Mouse (Mus musculus): Measurements from ENCODE around the gene Anxa4. TPM values are rescaled to one million over a fixed set of nuclear protein-coding genes. Genes with fewer than 3 reads are reported as not detected.
A peak's percentile ranks its signal among the peaks of the same experiment; 100 is the strongest.

Anxa4 gene
- polyA plus RNA-seq, 1 experiment from 2014 or later, result 27.9 TPM

DNA sequence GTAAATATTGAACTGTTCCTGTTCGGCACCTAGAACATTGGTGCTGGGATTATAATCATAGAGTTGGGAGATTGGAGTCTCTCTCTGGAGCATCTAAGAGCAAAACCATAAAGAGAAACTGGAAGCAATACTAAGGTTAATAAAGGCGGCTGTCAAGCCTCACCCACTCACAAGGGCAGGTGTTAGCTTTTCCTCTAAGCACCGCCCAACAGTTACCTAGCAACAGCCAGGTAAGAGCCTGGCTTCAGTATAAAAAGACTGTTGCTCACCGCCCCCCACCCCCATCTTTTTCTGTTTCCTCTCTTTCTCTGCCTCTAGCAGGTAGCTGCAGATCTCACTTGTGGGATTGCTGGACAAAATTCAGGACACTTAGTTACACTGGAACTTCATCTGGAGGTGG lies 4.1 kb upstream of the Anxa4 start:
- H3K36me3 ChIP-seq, result no peaks in the 10 kb centered on the region
- no peak overlapping the region for H3K4me3 ChIP-seq
- H3K4me2 ChIP-seq, result no peak overlapping the region
- peaks cover 16% of the 10 kb centered on the region for H3K4me1 ChIP-seq
- H3K9ac ChIP-seq, result no peak overlapping the region
- H3K9me3 ChIP-seq (replicated peaks), result no peaks in the 10 kb centered on the region
- H3K27ac ChIP-seq, result no peak overlapping the region
- WGBS (ENCODE audit: insufficient replicate concordance), result 44% methylated on average over 4 of the region's 4 CpGs
- H3K27me3 ChIP-seq (replicated peaks), result peaks cover 64% of the 10 kb centered on the region
- ATAC-seq, result no peak

DNA sequence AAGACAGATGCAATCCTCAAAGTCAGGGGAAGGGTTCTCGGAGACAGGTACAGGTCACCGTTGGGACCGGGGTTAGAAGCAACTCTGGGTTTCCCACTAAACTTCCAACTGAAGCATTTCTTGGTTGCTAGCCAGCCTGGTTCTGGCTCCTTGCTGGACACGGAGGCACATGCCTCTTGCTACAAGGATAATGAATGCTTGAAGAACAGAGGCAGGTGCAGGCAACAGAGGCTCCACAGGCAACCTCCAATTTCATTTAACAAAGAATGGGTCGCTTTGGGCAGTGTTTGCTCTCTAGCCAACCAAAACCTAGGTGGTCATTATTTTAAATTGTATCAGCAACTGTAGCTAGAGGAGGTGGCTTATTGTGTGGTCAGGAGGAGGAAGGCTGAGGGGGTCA lies 573 bp upstream of the Anxa4 start:
- ATAC-seq, result no peak
- peaks cover 76% of the 10 kb centered on the region for H3K27me3 ChIP-seq (replicated peaks)
- no peaks in the 10 kb centered on the region for H3K36me3 ChIP-seq
- H3K4me2 ChIP-seq, result peak overlapping the region; percentile 84
- H3K4me3 ChIP-seq, result peak overlapping the region; percentile 58
- no peak overlapping the region for H3K27ac ChIP-seq
- no peaks in the 10 kb centered on the region for H3K9me3 ChIP-seq (replicated peaks)
- peak overlapping the region; percentile 67; the same call in 1 of the 2 replicates for H3K9ac ChIP-seq
- peaks cover 19% of the 10 kb centered on the region for H3K4me1 ChIP-seq
- WGBS (ENCODE audit: insufficient replicate concordance), result 50% methylated on average over 5 of the region's 5 CpGs

DNA sequence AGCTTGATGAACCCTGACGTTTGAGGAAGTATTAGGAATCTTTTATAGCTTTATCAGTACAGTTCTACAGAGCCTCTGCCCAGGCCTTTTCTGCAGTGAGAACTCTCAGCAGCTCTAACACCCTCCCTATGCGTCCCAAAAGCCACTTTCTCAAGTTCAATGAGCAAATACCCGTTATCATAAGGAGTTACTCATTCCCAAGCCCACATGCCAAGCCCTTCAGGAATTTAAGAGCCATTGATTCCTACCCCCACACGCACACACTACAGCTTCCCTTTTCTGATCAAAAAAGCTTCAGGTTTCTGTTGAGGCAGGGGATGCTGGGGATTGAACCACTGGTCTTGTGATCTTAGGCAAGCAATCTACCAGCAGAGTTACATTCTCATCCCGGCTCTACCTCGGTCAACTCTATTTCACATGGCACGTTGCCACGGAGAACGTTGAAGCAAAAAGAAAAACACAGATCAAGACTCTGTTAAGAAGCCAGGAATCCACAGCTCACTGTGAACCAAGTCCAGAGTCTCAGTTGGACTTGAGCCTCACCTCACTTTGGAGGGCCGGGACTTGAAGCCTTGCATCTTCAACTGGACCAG lies 2.9 kb downstream of the Anxa4 start:
- WGBS (ENCODE audit: insufficient replicate concordance), result 68% methylated on average over 10 of the region's 10 CpGs
- Histone ChIP-seq H3K4me1 (peaks cover 22% of the 10 kb centered on the region), H3K9me3 (replicated peaks) (no peaks in the 10 kb centered on the region), H3K27ac (no peak overlapping the region), H3K4me3 (no peak overlapping the region), H3K4me2 (no peak overlapping the region), H3K27me3 (replicated peaks) (peaks cover 47% of the 10 kb centered on the region), H3K36me3 (no peaks in the 10 kb centered on the region), H3K9ac (no peak overlapping the region)
- no peak for ATAC-seq

DNA sequence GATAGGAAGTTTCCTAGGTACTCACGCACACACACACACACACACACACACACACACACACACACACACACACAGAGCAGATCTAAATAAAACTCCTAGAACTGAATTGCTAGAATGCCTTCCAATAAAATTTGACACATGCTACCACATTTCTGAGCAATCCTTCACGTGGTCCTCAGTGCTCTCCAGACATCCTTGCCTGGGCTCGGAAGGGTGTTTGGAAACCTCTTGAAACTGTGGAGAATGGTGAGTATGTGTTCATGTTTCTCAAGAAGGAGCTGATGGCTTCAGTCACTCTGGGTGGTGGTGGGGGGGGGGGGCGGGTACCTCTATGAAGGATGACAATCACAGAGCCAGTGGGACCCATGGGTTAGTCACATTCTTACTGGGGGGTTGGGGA lies 5.1 kb downstream of the Anxa4 start:
- Histone ChIP-seq H3K9ac (no peak overlapping the region), H3K36me3 (no peaks in the 10 kb centered on the region), H3K4me2 (no peak overlapping the region), H3K4me3 (no peak overlapping the region), H3K9me3 (replicated peaks) (no peaks in the 10 kb centered on the region), H3K27me3 (replicated peaks) (peaks cover 28% of the 10 kb centered on the region), H3K27ac (no peak overlapping the region), H3K4me1 (peaks cover 14% of the 10 kb centered on the region)
- WGBS (ENCODE audit: insufficient replicate concordance), result 61% methylated on average over 4 of the region's 4 CpGs
- no peak for ATAC-seq

DNA sequence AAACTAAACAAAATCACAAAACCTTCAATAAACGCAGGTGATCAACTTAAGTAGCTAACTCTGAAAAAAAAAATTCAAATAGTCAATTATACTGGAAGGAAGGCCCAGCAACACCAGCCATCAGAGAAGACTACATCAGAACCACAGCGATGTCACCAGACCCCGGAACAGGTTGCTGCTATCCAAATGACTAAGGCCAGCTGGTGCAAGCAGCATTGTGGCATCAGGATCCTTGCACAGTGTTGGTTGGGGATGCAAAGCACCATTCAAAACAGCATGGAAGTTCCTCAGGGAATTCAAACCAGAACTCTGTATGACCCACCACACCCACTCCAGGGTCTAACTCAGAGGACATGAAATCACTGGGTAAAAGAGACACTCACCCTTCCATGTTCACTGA lies 6.8 kb downstream of the Anxa4 start:
- Histone ChIP-seq H3K4me1 (peaks cover 12% of the 10 kb centered on the region), H3K9ac (no peak overlapping the region), H3K27me3 (replicated peaks) (peaks cover 11% of the 10 kb centered on the region), H3K27ac (no peak overlapping the region), H3K4me3 (no peak overlapping the region), H3K4me2 (no peak overlapping the region), H3K9me3 (replicated peaks) (no peaks in the 10 kb centered on the region), H3K36me3 (no peaks in the 10 kb centered on the region)
- no peak for ATAC-seq
- WGBS (ENCODE audit: insufficient replicate concordance), result 83% methylated on average over 3 of the region's 3 CpGs

DNA sequence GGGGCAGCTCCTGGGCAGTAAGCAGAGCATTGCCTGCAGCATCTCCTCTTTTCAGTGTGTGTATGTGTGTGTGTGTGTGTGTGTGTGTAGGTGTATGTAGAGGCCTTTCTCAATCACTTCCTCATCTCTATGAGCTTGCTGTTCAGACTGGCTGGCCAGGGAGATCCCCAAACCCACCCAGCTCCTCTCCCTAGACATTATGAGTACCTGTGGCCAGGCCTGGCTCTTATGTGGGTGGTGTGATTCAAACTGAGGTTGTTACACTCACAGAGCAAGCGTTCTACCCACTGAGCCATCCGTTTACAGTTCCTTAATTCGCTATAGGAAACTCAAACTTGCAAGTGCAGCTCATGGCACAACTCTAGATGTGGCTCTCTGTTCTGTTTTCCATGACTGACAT lies 8.6 kb downstream of the Anxa4 start:
- WGBS (ENCODE audit: insufficient replicate concordance), result 62% methylated on average over 3 of the region's 3 CpGs
- ATAC-seq, result no peak
- Histone ChIP-seq H3K36me3 (no peaks in the 10 kb centered on the region), H3K9me3 (replicated peaks) (no peaks in the 10 kb centered on the region), H3K4me3 (no peak overlapping the region), H3K4me2 (no peak overlapping the region), H3K27ac (no peak overlapping the region), H3K27me3 (replicated peaks) (peaks cover 3% of the 10 kb centered on the region; the same call in 1 of the 2 replicates), H3K4me1 (peaks cover 14% of the 10 kb centered on the region), H3K9ac (no peak overlapping the region)

DNA sequence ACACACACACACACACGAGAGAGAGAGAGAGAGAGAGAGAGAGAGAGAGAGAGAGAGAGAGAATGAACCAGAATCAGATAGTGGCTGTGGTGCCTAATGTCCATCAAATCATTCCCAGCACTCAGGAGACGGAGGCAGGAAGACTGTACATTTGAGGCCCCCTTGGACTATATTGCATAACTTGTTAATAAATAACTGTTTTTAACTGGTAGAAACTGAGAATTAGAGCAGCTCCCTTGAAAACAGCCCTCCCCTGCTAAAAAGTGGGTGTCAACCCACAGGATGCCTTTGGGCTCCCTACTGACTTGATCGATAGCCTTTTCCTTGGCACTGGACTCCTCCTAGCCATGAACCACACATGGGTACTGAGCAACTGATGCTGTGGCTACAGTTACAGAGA lies 11.0 kb downstream of the Anxa4 start:
- ATAC-seq, result peak; percentile 37; the same call in 1 of the 2 replicates
- H3K27ac ChIP-seq, result no peak overlapping the region
- 69% methylated on average over 2 of the region's 3 CpGs for WGBS (ENCODE audit: insufficient replicate concordance)
- H3K4me1 ChIP-seq, result peaks cover 10% of the 10 kb centered on the region; the same call in 1 of the 2 replicates
- H3K9me3 ChIP-seq (replicated peaks), result no peaks in the 10 kb centered on the region
- no peaks in the 10 kb centered on the region; the same call in 1 of the 2 replicates for H3K27me3 ChIP-seq (replicated peaks)
- no peaks in the 10 kb centered on the region for H3K36me3 ChIP-seq
- no peak overlapping the region for H3K4me2 ChIP-seq
- H3K9ac ChIP-seq, result no peak overlapping the region
- H3K4me3 ChIP-seq, result no peak overlapping the region

DNA sequence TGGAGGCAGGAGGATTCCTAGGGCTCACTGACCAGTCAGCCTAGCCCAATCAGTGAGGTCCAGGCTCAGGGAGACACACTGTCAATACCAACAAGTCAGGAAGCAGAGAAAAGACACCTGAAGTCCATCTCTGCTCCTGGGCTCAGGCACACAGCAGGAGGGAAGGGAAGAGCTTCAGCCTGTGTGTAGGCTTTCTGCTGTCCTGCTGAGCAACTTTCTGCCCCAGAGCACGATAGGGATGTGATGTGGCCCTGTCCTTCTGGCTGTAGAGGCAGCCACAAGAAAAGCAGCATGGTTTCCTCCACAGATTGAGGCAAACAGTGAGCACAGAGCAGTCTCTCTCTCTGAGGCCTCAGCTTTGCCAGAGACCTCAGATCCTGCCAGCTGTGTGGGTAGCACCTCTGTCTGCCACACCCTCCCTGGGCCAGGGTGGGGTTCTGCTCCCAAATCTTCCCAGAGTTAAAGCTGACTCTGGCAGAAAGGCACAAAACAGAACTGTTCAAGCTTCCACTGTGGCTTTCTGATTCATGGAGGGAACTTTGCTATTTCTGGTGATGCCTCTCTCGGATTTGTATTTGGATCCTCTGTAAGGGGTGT lies 11.9 kb downstream of the Anxa4 start:
- H3K27ac ChIP-seq, result no peak overlapping the region
- no peaks in the 10 kb centered on the region for H3K36me3 ChIP-seq
- ATAC-seq, result no peak
- peaks cover 10% of the 10 kb centered on the region; the same call in 1 of the 2 replicates for H3K4me1 ChIP-seq
- H3K9ac ChIP-seq, result no peak overlapping the region
- no peaks in the 10 kb centered on the region for H3K9me3 ChIP-seq (replicated peaks)
- no peaks in the 10 kb centered on the region; the same call in 1 of the 2 replicates for H3K27me3 ChIP-seq (replicated peaks)
- no peak overlapping the region for H3K4me3 ChIP-seq
- H3K4me2 ChIP-seq, result no peak overlapping the region
- 42% methylated on average over 2 of the region's 2 CpGs for WGBS (ENCODE audit: insufficient replicate concordance)

DNA sequence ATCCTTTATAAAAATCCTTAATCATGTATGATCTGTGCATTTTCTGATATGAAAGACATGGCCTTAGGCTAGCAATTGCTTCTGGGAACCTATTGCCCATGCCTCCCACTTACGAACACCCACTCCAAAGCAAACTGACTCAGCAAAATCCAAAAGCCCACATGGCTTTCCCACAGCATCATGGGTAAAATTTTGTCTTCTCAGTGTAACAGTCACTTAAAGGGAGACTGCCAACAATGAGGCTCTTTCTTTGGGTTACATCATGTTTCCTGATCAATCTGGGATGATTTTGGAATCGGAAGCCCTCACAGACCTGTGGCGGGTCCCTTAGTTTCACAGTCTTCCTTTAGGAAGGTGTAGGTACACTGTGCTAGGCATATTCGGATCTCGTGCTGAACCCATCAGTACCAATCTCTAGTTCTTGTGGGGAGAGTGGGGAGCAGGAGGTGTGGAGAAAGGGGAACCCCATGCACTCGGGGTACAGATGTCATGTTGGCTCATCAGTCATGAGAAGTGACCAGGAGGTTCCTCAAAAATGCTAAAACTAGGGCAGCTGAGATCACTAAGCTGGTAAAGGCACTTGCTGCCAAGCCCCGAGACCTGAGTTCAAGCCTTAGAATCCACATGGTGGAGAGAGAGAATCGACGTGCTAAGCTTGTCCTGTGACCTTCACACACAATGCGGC lies 14.3 kb downstream of the Anxa4 start:
- H3K36me3 ChIP-seq, result no peaks in the 10 kb centered on the region
- 64% methylated on average over 10 of the region's 10 CpGs for WGBS (ENCODE audit: insufficient replicate concordance)

DNA sequence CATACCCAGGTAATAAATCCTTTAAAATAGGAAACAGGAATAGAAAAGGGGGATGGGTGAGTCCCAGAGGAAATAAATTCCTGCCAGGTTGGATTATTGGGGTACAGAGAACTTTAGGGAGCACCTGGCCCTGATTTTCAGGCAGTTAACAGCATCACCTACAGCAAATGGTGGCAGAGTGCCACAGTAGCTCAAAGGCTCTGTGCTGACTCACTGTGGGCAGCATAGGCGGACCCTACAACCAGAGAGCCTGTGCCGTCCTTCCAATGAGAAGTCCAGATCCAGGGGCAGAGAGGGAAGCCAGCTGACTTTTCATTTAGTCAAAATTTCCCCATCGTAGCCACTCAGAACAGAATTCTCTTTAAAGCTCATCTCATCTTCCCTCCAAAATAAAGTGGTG lies 16.2 kb downstream of the Anxa4 start:
- peaks cover 6% of the 10 kb centered on the region; the same call in 1 of the 2 replicates for H3K4me1 ChIP-seq
- no peak overlapping the region for H3K9ac ChIP-seq
- ATAC-seq, result no peak
- H3K4me2 ChIP-seq, result no peak overlapping the region
- H3K9me3 ChIP-seq (replicated peaks), result no peaks in the 10 kb centered on the region
- no peaks in the 10 kb centered on the region for H3K36me3 ChIP-seq
- no peak overlapping the region for H3K27ac ChIP-seq
- 32% methylated on average over 3 of the region's 3 CpGs for WGBS (ENCODE audit: insufficient replicate concordance)
- H3K27me3 ChIP-seq (replicated peaks), result no peaks in the 10 kb centered on the region
- no peak overlapping the region for H3K4me3 ChIP-seq

More for the DNA sequence above, 14.3 kb downstream of the Anxa4 start:
- Histone ChIP-seq H3K27me3 (replicated peaks) (no peaks in the 10 kb centered on the region; the same call in 1 of the 2 replicates), H3K4me1 (peaks cover 10% of the 10 kb centered on the region; the same call in 1 of the 2 replicates), H3K4me3 (no peak overlapping the region), H3K4me2 (no peak overlapping the region), H3K27ac (no peak overlapping the region), H3K9ac (no peak overlapping the region), H3K9me3 (replicated peaks) (no peaks in the 10 kb centered on the region)
- ATAC-seq, result no peak

DNA sequence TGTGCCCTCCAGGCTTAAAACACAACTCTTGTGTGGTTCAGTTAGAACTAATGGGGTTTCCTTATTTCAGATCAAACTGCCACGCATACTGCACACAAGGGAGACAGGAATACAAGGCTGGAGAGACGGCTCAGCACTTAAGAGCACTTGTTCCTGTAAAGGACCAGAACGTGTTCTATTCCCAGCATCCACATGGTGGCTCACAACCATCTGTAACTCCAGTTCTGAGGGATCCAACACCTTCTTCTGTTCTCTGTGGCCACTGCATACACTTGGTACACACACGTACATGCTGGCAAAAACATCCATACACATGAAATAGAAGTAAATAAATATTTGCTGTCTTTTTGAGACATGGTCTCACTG lies 16.7 kb downstream of the Anxa4 start:
- no peaks in the 10 kb centered on the region for H3K36me3 ChIP-seq
- no peaks in the 10 kb centered on the region for H3K9me3 ChIP-seq (replicated peaks)
- peaks cover 3% of the 10 kb centered on the region; the same call in 1 of the 2 replicates for H3K4me1 ChIP-seq
- H3K4me3 ChIP-seq, result no peak overlapping the region
- ATAC-seq, result no peak
- 58% methylated on average over 4 of the region's 4 CpGs for WGBS (ENCODE audit: insufficient replicate concordance)
- no peaks in the 10 kb centered on the region for H3K27me3 ChIP-seq (replicated peaks)
- no peak overlapping the region for H3K27ac ChIP-seq
- H3K9ac ChIP-seq, result no peak overlapping the region
- H3K4me2 ChIP-seq, result no peak overlapping the region

DNA sequence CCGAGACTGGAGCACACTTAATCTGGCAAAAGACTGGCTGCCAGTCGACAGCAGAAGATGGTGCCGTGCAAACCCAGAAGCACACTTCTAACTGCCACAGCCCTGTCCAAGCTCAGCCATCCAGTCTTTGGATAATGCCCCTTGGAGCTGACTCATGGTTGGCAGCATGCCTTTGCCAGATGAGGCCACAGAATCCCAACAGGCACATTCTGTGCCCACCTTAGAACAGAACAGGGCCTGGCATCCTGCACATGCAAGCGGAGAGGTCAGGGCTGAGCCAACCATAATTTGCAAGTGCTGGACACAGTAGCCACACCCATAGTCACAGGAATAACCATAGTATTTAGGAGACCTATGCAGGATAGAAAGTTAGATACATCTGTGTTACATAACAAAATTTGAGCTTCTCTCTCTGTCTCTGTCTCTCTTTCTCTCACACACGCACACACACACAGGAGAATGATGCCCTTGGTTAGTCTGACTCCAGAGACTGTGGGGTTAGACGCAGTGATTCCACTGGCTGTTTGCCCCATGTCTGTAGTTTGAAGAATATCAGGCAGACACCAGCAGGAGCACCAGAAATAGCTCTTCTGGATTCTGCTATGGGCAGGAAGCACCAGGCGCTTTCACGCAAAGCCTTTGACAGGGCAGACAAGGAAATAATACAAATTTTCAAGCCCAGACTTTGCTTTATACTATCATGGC lies 17.2 kb downstream of the Anxa4 start:
- no peaks in the 10 kb centered on the region for H3K27me3 ChIP-seq (replicated peaks)
- 76% methylated on average over 8 of the region's 8 CpGs for WGBS (ENCODE audit: insufficient replicate concordance)
- no peak overlapping the region for H3K4me3 ChIP-seq
- no peaks in the 10 kb centered on the region for H3K4me1 ChIP-seq
- no peak overlapping the region for H3K9ac ChIP-seq
- no peaks in the 10 kb centered on the region for H3K9me3 ChIP-seq (replicated peaks)
- no peaks in the 10 kb centered on the region for H3K36me3 ChIP-seq
- no peak overlapping the region for H3K27ac ChIP-seq
- H3K4me2 ChIP-seq, result no peak overlapping the region
- ATAC-seq, result no peak

Data from liver, embryonic 12.5 days (tissue).